Mouse (Mus musculus): ENCODE results near the gene Gadd45gip1. TPM values are rescaled to one million over a fixed set of nuclear protein-coding genes. Genes with fewer than 3 reads are reported as not detected.

The Gadd45gip1 gene
- 45.3 and 46.5 TPM in 2 replicates for polyA plus RNA-seq (2015; fragmentation: Nextera tagmentation; extraction: Ambion mirVana)

DNA sequence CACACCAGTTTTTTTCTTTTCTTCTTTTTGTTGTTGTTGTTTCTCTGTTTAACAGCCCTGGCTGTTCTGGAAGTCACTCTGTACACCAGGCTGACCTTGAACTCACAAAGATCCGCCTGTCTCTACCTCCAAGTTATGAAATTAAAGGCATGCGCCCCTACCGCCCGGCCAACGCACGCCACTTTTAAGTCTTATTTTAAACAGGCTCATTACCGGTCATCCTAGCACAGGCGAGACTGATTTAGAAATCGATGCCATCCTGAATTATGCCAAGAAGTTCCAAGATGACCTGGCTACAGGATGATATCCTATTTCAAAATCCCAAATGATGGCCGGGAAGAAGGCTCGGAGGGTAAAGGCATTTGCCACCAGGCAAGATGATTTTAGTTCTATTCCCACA lies at the start of gene Gadd45gip1:
TSS of gene Gadd45gip1 (plus strand) at position 33 of the 400 bp plus-strand sequence.
- Histone ChIP-seq H3K36me3 (peaks cover 28% of the 10 kb centered on the region), H3K9me3 (replicated peaks) (no peaks in the 10 kb centered on the region), H3K4me1 (replicated peaks) (peaks cover 37% of the 10 kb centered on the region), H3K4me3 (peak within 1 kb of the TSS; percentile 91), H3K27me3 (no peaks in the 10 kb centered on the region), H3K9ac (peak within 1 kb of the TSS; percentile 92), H3K4me2 (peak within 1 kb of the TSS; percentile 71), H3K27ac (peak within 1 kb of the TSS; percentile 93)
- 64% methylated on average over 11 of the region's 11 CpGs for WGBS
- no peak for ATAC-seq (replicated peaks; ENCODE audit: insufficient number of reproducible peaks, insufficient read depth, low FRiP score, low read depth)

DNA sequence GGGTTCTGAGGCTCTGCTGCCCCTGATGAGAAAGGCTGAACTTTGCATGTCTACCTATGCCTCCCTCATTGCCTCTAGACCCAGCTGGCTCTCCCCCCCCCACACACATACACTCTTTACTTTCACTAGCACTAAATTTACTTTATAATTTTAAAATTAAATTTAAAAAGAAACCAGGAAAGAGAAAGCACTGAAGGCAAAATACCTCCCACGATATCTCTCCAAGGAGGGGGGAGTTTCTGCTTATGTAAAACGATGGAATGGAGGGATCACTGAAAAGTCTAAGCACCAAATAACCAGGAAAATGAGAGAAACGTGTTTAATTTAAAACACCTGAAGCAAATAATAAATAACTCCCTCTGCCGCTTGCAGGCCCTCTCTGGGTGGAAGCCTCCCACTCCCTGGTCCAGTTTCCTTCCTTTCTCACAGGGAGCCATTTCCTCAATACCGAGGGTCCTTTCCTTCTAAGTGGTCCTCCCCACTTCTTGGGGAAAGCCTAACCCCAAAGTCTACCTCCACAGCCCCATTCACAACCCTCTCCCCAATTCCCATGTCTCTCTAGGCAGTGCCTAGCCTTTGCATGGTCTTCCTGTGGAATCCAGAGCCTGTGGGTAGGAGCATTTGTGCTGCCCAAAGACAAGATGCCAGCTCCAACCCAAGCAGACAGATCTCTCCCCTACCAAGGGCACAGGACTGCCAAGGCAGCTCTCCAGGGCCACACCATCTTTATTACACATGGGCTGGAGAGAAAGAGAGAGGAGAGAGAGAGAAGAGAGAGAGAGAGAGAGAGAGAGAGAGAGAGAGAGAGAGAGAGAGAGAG lies 49.4 kb upstream of the Gadd45gip1 start:
- Histone ChIP-seq H3K27me3 (peaks cover 97% of the 10 kb centered on the region), H3K9me3 (replicated peaks) (no peaks in the 10 kb centered on the region), H3K9ac (no peak overlapping the region), H3K36me3 (no peaks in the 10 kb centered on the region), H3K4me1 (replicated peaks) (peaks cover 49% of the 10 kb centered on the region), H3K27ac (no peak overlapping the region), H3K4me3 (no peak overlapping the region), H3K4me2 (no peak overlapping the region)
- 42% methylated on average over 5 of the region's 5 CpGs for WGBS
- ATAC-seq (replicated peaks; ENCODE audit: insufficient number of reproducible peaks, insufficient read depth, low FRiP score, low read depth): no peak

GRCm38 (mm10) chr8:84782680-84783079 lies 48.6 kb upstream of the Gadd45gip1 start:
- H3K27ac ChIP-seq: no peak overlapping the region
- ATAC-seq (replicated peaks; ENCODE audit: insufficient number of reproducible peaks, insufficient read depth, low FRiP score, low read depth): no peak
- no peaks in the 10 kb centered on the region for H3K36me3 ChIP-seq
- no peak overlapping the region for H3K4me2 ChIP-seq
- peaks cover 55% of the 10 kb centered on the region for H3K4me1 ChIP-seq (replicated peaks)
- no peak overlapping the region for H3K9ac ChIP-seq
- H3K4me3 ChIP-seq: no peak overlapping the region
- H3K27me3 ChIP-seq: peaks cover 97% of the 10 kb centered on the region
- H3K9me3 ChIP-seq (replicated peaks): no peaks in the 10 kb centered on the region
- WGBS: 34% methylated on average over 10 of the region's 10 CpGs

- Histone ChIP-seq H3K9me3 (replicated peaks) (no peaks in the 10 kb centered on the region), H3K4me2 (no peak overlapping the region), H3K9ac (no peak overlapping the region), H3K27me3 (peaks cover 97% of the 10 kb centered on the region), H3K4me1 (replicated peaks) (peaks cover 55% of the 10 kb centered on the region), H3K27ac (no peak overlapping the region), H3K36me3 (no peaks in the 10 kb centered on the region), H3K4me3 (no peak overlapping the region)
- WGBS: 24% methylated on average over 11 of the region's 11 CpGs
- no peak for ATAC-seq (replicated peaks; ENCODE audit: insufficient number of reproducible peaks, insufficient read depth, low FRiP score, low read depth)
These were observed 48.0 kb upstream of the Gadd45gip1 start for GRCm38 (mm10) chr8:84783198-84783918.

- H3K4me1 ChIP-seq (replicated peaks): peaks cover 51% of the 10 kb centered on the region
- H3K27ac ChIP-seq: no peak overlapping the region
- WGBS: 4% methylated on average over 33 of the region's 33 CpGs
- H3K27me3 ChIP-seq: peaks cover 96% of the 10 kb centered on the region
- H3K4me2 ChIP-seq: peak overlapping the region; percentile 55
- H3K4me3 ChIP-seq: peak overlapping the region; percentile 28
- H3K9me3 ChIP-seq (replicated peaks): no peaks in the 10 kb centered on the region
- H3K36me3 ChIP-seq: no peaks in the 10 kb centered on the region
- ATAC-seq (replicated peaks; ENCODE audit: insufficient number of reproducible peaks, insufficient read depth, low FRiP score, low read depth): no peak
- no peak overlapping the region for H3K9ac ChIP-seq
These were observed 47.3 kb upstream of the Gadd45gip1 start for GRCm38 (mm10) chr8:84783919-84784581.

DNA sequence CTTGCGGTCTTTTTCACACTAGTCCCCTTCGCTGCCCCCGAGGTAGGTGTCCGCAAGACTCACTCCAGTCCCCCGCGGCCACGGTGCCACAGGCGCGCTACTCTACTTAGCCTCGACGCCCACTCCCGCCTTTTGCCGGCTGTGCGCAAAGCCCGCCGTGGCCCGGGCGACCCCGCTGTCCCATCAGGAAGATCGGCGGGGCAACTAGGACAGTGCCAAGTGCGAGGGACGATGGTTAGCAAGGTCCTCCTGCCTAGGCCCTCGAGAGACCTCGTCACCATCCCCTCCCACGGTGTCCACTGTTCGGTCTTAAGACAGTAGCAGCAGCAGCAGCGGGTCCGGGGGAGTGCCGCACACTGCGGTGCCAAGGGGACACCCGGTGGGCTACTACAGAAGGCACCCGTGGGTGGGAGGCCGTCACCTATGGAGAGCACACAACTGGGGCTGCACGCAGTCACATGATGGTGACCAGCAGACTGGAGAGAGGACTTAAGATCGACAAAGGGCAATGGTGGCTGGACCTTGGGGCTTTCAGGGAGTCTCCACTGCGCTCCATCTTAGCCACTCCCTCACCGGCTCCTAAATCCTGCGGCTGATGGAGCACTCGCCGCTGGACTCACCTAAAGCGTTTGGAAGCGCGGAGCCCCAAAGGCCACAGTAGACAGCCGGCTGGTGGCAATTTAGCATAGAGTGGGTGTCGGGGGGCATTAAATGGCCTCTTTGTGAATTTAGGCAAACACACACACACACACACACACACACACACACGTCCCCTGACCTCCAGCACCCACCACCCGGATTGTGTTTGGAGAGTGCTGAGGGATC lies 46.4 kb upstream of the Gadd45gip1 start:
- no peak for ATAC-seq (replicated peaks; ENCODE audit: insufficient number of reproducible peaks, insufficient read depth, low FRiP score, low read depth)
- H3K9ac ChIP-seq: no peak overlapping the region
- peaks cover 51% of the 10 kb centered on the region for H3K4me1 ChIP-seq (replicated peaks)

GRCm38 (mm10) chr8:84785506-84785755 lies 45.9 kb upstream of the Gadd45gip1 start:
- Histone ChIP-seq H3K9me3 (replicated peaks) (no peaks in the 10 kb centered on the region), H3K27me3 (peaks cover 95% of the 10 kb centered on the region), H3K9ac (no peak overlapping the region), H3K4me2 (no peak overlapping the region), H3K27ac (no peak overlapping the region), H3K36me3 (no peaks in the 10 kb centered on the region), H3K4me3 (peak overlapping the region; percentile 28; the same call in 1 of the 2 replicates), H3K4me1 (replicated peaks) (peaks cover 54% of the 10 kb centered on the region)
- 20% methylated on average over 11 of the region's 11 CpGs for WGBS
- no peak for ATAC-seq (replicated peaks; ENCODE audit: insufficient number of reproducible peaks, insufficient read depth, low FRiP score, low read depth)

More for the DNA sequence above, 46.4 kb upstream of the Gadd45gip1 start:
- Histone ChIP-seq H3K27me3 (peaks cover 94% of the 10 kb centered on the region), H3K36me3 (no peaks in the 10 kb centered on the region), H3K9me3 (replicated peaks) (no peaks in the 10 kb centered on the region), H3K4me2 (peak overlapping the region; percentile 55), H3K27ac (no peak overlapping the region), H3K4me3 (peak overlapping the region; percentile 28)
- WGBS: 8% methylated on average over 48 of the region's 48 CpGs

GRCm38 (mm10) chr8:84785756-84786677 lies 45.3 kb upstream of the Gadd45gip1 start:
- Histone ChIP-seq H3K36me3 (no peaks in the 10 kb centered on the region), H3K9ac (no peak overlapping the region), H3K27ac (peak overlapping the region; percentile 6; the same call in 1 of the 2 replicates), H3K4me1 (replicated peaks) (peaks cover 59% of the 10 kb centered on the region), H3K4me3 (peak overlapping the region; percentile 7), H3K4me2 (peak overlapping the region; percentile 39), H3K27me3 (peaks cover 95% of the 10 kb centered on the region), H3K9me3 (replicated peaks) (no peaks in the 10 kb centered on the region)
- ATAC-seq (replicated peaks; ENCODE audit: insufficient number of reproducible peaks, insufficient read depth, low FRiP score, low read depth): peak; percentile 58
- WGBS: 10% methylated on average over 38 of the region's 38 CpGs

DNA sequence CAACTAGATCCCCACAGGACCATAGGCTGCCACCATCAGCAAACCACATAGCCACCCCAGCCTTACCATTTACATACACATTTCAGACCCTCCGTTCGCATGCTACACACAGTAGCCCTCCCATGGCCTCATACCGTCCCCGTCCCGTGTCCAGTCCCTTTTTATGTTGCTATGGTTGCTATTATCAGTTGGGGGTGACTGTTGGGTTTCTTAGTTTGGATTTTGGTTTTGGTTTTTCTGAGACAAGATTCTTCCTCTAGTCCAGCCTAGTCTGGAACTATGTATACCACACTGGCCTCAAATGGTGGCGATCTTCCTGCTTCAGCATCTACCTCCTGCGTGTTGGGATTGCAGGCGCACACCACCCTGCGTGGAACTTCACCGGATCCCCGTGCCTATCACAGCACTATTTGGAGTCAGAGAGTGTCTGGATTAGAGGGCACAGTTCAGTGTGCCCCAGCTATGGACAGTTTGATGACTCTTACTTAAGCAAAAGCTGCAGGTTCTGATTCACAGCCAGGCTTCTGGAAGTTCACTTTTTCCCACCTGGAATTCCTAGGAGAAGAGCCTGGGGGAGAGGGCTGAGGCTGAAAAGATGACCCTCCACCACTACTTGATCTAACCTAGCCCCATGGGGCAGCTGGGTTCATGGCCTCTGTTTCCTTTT lies 44.4 kb upstream of the Gadd45gip1 start:
- 24% methylated on average over 11 of the region's 11 CpGs for WGBS
- Histone ChIP-seq H3K4me2 (peak overlapping the region; percentile 39), H3K4me1 (replicated peaks) (peaks cover 56% of the 10 kb centered on the region), H3K9ac (no peak overlapping the region), H3K9me3 (replicated peaks) (no peaks in the 10 kb centered on the region), H3K4me3 (no peak overlapping the region), H3K27me3 (peaks cover 85% of the 10 kb centered on the region), H3K27ac (peak overlapping the region; percentile 6; the same call in 1 of the 2 replicates), H3K36me3 (no peaks in the 10 kb centered on the region)
- ATAC-seq (replicated peaks; ENCODE audit: insufficient number of reproducible peaks, insufficient read depth, low FRiP score, low read depth): no peak
